Mouse (Mus musculus): ENCODE measurements around the gene Sdsl. TPM values are rescaled to one million over a fixed set of nuclear protein-coding genes. Genes with fewer than 3 reads are reported as not detected.

The Sdsl gene
- polyA plus RNA-seq, 1 experiment from 2014 or later: 7.9 TPM

DNA sequence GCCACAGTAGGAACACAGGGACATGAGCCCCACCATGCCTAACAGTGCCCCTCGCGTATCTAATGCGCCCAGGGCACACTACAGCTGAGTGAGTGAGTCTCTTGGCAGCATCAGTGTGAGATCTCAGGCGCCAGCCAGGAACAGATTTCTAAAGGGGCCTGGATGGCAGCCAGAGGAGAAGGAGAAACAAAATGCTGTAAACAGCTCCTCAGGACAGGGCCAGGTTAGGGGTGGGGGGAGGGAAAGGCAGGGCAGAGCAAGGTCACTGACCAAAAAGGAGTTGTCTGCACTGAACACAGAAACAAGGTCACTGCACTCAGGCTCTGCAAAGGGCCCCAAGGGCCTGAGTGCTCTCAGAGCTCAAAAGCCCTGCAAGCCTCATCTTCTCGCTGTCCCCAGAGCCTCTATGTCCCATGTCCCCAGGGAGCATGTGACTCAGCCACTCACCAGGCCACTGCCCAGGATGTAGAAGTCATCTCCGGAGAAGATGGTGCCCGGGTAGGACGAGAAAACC is 18.1 kb upstream of the Sdsl start:
- WGBS: 86% methylated on average over 8 of the region's 8 CpGs
- DNase-seq (ENCODE audit: low spot score): no peak
- Histone ChIP-seq H3K4me3 (no peak overlapping the region), H3K27me3 (ENCODE audit: insufficient read depth, poor library complexity, severe bottlenecking) (no peaks in the 10 kb centered on the region), H3K9me3 (no peaks in the 10 kb centered on the region), H3K4me1 (replicated peaks) (peaks cover 23% of the 10 kb centered on the region), H3K36me3 (peaks cover 94% of the 10 kb centered on the region), H3K27ac (no peak overlapping the region)

DNA sequence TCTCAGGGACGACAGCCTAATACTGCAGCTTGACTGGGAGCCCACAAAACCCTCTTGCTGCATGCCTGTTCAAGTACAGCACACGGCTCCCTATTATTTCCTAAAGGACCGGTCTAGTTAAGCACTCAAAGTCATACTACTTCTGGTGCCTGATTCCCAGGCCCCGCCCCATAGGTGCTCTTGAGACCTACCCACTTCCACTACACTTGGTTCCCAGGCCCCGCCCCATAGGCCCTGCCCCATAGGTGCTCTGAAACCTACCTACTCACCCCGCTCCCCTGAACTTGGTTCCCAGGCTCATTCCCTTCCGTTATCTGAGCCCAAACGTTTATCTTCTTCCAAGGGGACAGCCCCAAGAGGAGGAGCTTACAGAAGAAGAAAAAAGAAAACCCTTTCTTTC is 15.2 kb upstream of the Sdsl start:
- H3K9me3 ChIP-seq: no peaks in the 10 kb centered on the region
- H3K4me3 ChIP-seq: no peak overlapping the region
- 91% methylated on average over 8 of the region's 8 CpGs for WGBS
- 0 out of 2 replicates have a peak, but pooled peaks cover 2% of the 10 kb centered on the region for H3K4me1 ChIP-seq (replicated peaks)
- H3K27ac ChIP-seq: no peak overlapping the region
- peaks cover 92% of the 10 kb centered on the region for H3K36me3 ChIP-seq
- DNase-seq (ENCODE audit: low spot score): no peak
- no peaks in the 10 kb centered on the region for H3K27me3 ChIP-seq (ENCODE audit: insufficient read depth, poor library complexity, severe bottlenecking)

DNA sequence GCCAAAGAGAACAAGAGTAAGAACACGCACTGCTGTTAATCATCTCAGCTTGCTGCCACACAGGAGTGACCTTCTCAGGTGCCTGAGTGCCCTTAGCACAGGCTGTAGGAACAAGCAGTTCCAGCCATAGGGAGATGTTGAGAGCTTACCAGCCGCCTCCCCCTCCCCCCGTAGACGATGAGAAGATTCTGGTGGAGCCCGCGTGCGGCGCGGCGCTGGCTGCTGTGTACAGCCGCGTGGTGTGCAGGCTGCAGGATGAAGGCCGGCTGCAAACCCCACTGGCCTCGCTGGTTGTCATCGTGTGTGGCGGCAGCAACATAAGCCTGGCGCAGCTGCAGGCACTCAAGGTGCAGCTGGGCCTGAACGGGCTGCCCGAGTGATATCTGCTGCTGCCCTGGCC is 10.8 kb upstream of the Sdsl start:
- Histone ChIP-seq H3K27me3 (ENCODE audit: insufficient read depth, poor library complexity, severe bottlenecking) (no peaks in the 10 kb centered on the region), H3K9me3 (no peaks in the 10 kb centered on the region), H3K36me3 (peaks cover 52% of the 10 kb centered on the region), H3K27ac (no peak overlapping the region), H3K4me1 (replicated peaks) (peaks cover 15% of the 10 kb centered on the region; the same call in 1 of the 2 replicates), H3K4me3 (no peak overlapping the region)
- WGBS: 87% methylated on average over 19 of the region's 19 CpGs
- DNase-seq (ENCODE audit: low spot score): no peak

DNA sequence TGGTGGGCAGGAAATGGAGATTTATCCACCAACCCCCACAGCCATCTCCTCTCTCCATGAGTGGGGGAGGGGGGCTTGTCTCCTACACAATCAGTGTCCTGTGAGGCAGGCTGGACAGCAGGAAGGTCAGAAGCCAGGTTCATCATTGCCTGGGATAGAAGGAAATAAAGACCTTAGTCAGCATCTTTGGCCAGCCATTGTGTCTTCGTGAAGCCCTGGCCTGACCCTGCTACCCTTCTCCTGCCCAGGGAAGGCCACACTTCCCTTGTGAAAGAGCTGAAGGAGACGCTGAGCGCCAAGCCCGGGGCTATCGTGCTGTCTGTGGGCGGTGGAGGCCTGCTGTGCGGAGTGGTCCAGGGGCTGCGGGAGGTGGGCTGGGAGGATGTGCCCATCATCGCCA is 8.6 kb upstream of the Sdsl start:
- Histone ChIP-seq H3K36me3 (peaks cover 30% of the 10 kb centered on the region), H3K27me3 (ENCODE audit: insufficient read depth, poor library complexity, severe bottlenecking) (peaks cover 15% of the 10 kb centered on the region; the same call in 1 of the 2 replicates), H3K4me1 (replicated peaks) (peaks cover 18% of the 10 kb centered on the region), H3K9me3 (no peaks in the 10 kb centered on the region), H3K4me3 (no peak overlapping the region), H3K27ac (0 out of 2 replicates have a peak overlapping the region, but pooled peaks have one; percentile 2)
- DNase-seq (ENCODE audit: low spot score): no peak
- 54% methylated on average over 9 of the region's 9 CpGs for WGBS

DNA sequence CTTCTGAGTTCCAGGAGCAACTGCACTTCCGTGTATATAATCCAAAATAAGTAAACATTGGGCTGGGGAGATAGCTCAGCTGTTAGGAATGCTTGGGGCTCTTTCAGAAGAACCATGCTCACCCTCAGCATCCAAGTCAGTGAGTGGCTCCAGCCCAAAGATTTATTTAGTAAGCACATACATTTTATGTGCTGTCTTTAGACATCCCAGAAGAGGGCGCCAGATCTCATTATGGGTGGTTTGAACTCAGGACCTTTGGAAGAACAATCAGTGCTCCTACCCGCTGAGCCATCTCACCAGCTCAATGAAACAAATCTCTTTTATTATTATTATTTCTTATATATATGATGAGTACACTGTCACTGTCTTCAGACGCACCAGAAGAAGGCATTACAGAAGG is 6.9 kb upstream of the Sdsl start:
- no peak for DNase-seq (ENCODE audit: low spot score)
- Histone ChIP-seq H3K9me3 (no peaks in the 10 kb centered on the region), H3K27me3 (ENCODE audit: insufficient read depth, poor library complexity, severe bottlenecking) (peaks cover 16% of the 10 kb centered on the region; the same call in 1 of the 2 replicates), H3K36me3 (peaks cover 14% of the 10 kb centered on the region), H3K4me3 (no peak overlapping the region), H3K4me1 (replicated peaks) (peaks cover 21% of the 10 kb centered on the region), H3K27ac (no peak overlapping the region)
- WGBS: 69% methylated on average over 4 of the region's 4 CpGs

DNA sequence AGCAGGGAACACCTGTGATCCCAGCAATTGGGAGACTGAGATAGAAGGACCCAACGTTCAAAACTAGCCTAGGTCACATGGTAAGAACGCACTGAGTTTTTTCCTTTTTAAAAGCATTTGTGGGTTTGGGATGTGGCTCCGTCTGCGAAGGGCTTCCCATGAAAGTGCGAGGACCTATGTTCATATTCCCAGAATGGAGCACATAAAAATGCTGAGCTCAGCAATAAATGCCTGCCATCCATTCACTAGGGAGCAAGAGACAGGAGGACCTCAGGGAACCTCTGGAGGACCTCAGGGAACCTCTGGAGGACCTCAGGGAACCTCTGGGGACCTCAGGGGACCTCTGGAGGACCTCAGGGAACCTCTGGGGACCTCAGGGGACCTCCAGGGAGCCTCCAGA is 5.4 kb upstream of the Sdsl start:
- Histone ChIP-seq H3K4me1 (replicated peaks) (peaks cover 21% of the 10 kb centered on the region), H3K27me3 (ENCODE audit: insufficient read depth, poor library complexity, severe bottlenecking) (peaks cover 16% of the 10 kb centered on the region; the same call in 1 of the 2 replicates), H3K4me3 (no peak overlapping the region), H3K27ac (no peak overlapping the region), H3K36me3 (no peaks in the 10 kb centered on the region), H3K9me3 (no peaks in the 10 kb centered on the region)
- DNase-seq (ENCODE audit: low spot score): no peak
- WGBS: 93% methylated on average over 5 of the region's 5 CpGs

DNA sequence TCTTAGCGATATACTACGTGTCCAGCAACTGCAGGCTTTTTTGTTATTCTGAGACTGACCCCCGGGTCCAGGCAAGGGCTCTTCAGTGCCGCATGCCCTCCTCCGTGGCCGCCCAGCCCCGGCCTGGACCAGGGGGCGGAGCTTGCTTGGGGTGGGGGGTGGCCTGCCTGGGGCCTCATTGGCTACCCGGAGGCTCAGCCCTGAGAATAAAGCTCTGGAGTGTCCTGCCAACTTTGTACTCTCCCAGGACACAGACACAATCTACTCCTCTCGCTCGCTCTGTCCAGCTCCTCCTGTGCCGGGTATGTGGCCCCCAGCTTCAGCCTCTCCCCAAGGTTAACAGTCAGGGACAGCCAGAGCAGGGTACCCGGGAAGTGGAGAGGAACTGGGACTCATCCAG is 3.7 kb upstream of the Sdsl start, which contains the start of gene Sds:
Sds (plus strand) TSS at position 231 of the 400 bp plus-strand sequence.
- Histone ChIP-seq H3K27me3 (ENCODE audit: insufficient read depth, poor library complexity, severe bottlenecking) (peaks cover 16% of the 10 kb centered on the region; the same call in 1 of the 2 replicates), H3K27ac (no peak within 1 kb of the TSS), H3K4me1 (replicated peaks) (peaks cover 22% of the 10 kb centered on the region), H3K4me3 (no peak within 1 kb of the TSS), H3K9me3 (no peaks in the 10 kb centered on the region), H3K36me3 (no peaks in the 10 kb centered on the region)
- WGBS: 16% methylated on average over 13 of the region's 13 CpGs
- peak; percentile 17 for DNase-seq (ENCODE audit: low spot score)

DNA sequence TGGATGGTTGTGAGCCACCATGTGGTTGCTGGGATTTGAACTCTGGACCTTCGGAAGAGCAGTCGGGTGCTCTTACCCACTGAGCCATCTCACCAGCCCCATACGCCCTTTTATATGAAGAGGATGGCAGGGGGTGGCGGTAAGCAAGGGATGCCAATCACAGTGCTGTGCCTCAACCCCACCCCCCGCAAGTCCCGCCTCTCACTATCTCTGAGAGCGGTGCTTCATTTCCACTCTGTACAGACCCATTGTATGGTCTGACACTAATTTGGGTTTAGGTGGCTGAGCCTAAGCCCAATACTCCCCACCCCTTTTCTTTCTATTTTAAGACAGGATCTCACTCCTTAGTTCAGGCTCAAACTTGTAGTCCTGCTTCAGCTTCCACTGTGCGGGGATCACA is 3.3 kb upstream of the Sdsl start:
- peaks cover 18% of the 10 kb centered on the region for H3K4me1 ChIP-seq (replicated peaks)
- DNase-seq (ENCODE audit: low spot score): no peak
- H3K4me3 ChIP-seq: no peak overlapping the region
- 54% methylated on average over 8 of the region's 8 CpGs for WGBS
- peaks cover 16% of the 10 kb centered on the region; the same call in 1 of the 2 replicates for H3K27me3 ChIP-seq (ENCODE audit: insufficient read depth, poor library complexity, severe bottlenecking)
- no peaks in the 10 kb centered on the region for H3K9me3 ChIP-seq
- H3K27ac ChIP-seq: no peak overlapping the region
- no peaks in the 10 kb centered on the region for H3K36me3 ChIP-seq

DNA sequence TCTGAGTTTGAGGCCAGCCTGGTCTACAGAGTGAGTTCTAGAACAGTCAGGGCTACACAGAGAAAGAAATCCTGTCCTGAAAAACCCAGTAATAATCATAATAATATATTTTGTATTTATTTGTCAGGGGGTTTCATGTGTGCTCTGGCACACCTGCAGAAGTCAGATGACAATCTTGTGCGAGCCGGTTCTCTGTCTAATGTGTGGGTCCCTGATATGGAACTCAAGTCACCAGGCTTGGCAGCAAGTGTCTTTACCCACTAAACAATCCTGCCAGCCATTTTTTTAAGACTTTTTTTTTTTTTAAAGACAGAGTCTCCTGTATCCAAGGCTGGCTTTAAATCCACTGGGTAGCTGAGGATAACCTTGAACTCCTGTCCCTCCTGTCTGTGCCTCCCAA is 751 bp upstream of the Sdsl start:
- WGBS: 94% methylated on average over 2 of the region's 2 CpGs
- no peak overlapping the region for H3K4me3 ChIP-seq
- H3K4me1 ChIP-seq (replicated peaks): peaks cover 10% of the 10 kb centered on the region
- no peak overlapping the region for H3K27ac ChIP-seq
- DNase-seq (ENCODE audit: low spot score): no peak
- H3K36me3 ChIP-seq: no peaks in the 10 kb centered on the region
- peaks cover 16% of the 10 kb centered on the region; the same call in 1 of the 2 replicates for H3K27me3 ChIP-seq (ENCODE audit: insufficient read depth, poor library complexity, severe bottlenecking)
- no peaks in the 10 kb centered on the region for H3K9me3 ChIP-seq

DNA sequence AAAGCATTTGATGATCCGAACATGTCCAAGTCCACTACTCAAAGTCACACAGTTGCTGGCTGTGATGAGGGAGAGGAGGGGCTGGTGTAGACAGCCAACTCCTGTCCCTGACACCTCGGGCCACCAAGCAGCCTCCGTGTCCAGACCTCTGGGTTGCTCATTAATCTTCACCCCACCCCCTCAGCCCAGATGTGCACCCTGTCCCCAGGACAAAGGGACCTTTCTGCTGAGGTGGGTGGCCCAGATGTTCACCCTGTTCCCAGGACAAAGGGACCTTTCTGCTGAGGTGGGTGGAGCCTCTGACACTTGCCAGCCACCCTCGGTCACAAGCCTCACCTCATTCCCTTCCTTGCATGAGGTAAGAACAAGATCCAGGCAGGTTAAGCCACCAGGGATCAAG is 1.1 kb downstream of the Sdsl start:
- H3K4me1 ChIP-seq (replicated peaks): peaks cover 16% of the 10 kb centered on the region
- WGBS: 68% methylated on average over 4 of the region's 4 CpGs
- DNase-seq (ENCODE audit: low spot score): no peak
- H3K36me3 ChIP-seq: no peaks in the 10 kb centered on the region
- H3K9me3 ChIP-seq: no peaks in the 10 kb centered on the region
- peaks cover 5% of the 10 kb centered on the region; the same call in 1 of the 2 replicates for H3K27me3 ChIP-seq (ENCODE audit: insufficient read depth, poor library complexity, severe bottlenecking)
- H3K27ac ChIP-seq: no peak overlapping the region
- H3K4me3 ChIP-seq: no peak overlapping the region

DNA sequence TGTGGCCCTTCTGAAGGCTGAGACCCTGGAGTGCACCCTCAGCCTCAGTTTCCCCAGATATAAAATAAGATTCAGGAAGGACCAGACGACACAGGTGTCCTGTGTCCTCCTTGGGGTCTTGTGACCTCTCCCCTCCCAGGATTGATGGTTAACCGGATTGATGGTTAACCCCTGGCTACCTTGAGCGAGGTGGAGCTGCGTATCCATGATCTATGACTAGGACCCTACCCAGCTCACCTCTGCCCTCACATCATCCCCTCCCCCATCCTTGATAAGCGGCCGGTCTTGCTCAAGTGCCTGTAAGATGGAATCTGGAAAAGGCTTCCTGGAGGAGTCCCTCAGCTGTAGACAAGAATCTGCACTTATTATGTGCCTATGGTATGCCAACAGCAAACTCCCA is 3.8 kb downstream of the Sdsl start:
- 90% methylated on average over 6 of the region's 6 CpGs for WGBS
- DNase-seq (ENCODE audit: low spot score): no peak
- H3K4me1 ChIP-seq (replicated peaks): peaks cover 10% of the 10 kb centered on the region; the same call in 1 of the 2 replicates

DNA sequence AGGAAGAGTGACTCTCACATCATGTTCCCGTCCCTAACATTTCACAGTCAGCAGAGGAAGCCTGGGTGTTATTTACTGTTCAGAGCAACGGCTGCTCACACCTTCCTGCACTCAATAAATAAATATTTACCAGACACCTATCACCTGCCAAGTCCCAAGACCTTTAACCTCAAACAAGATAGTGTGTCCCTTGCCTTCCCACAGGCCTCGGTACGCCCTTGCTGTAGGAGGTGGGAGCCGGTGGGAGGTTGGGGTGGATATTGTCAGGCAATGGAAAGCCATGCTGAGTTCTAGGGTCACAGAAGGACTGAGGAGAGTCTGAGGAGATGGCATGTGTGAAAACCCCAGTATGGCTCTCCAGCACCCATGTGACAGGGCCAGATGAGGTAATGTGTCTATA is 4.3 kb downstream of the Sdsl start:
- H3K36me3 ChIP-seq: no peaks in the 10 kb centered on the region
- no peak overlapping the region for H3K27ac ChIP-seq
- DNase-seq (ENCODE audit: low spot score): no peak
- 80% methylated on average over 5 of the region's 5 CpGs for WGBS
- peaks cover 10% of the 10 kb centered on the region; the same call in 1 of the 2 replicates for H3K4me1 ChIP-seq (replicated peaks)
- H3K9me3 ChIP-seq: 0 out of 2 replicates have a peak, but pooled peaks cover 2% of the 10 kb centered on the region
- no peaks in the 10 kb centered on the region for H3K27me3 ChIP-seq (ENCODE audit: insufficient read depth, poor library complexity, severe bottlenecking)
- no peak overlapping the region for H3K4me3 ChIP-seq

More for the DNA sequence above, 3.8 kb downstream of the Sdsl start:
- no peak overlapping the region for H3K4me3 ChIP-seq
- H3K27me3 ChIP-seq (ENCODE audit: insufficient read depth, poor library complexity, severe bottlenecking): no peaks in the 10 kb centered on the region
- H3K9me3 ChIP-seq: 0 out of 2 replicates have a peak, but pooled peaks cover 2% of the 10 kb centered on the region
- no peak overlapping the region for H3K27ac ChIP-seq
- H3K36me3 ChIP-seq: no peaks in the 10 kb centered on the region

DNA sequence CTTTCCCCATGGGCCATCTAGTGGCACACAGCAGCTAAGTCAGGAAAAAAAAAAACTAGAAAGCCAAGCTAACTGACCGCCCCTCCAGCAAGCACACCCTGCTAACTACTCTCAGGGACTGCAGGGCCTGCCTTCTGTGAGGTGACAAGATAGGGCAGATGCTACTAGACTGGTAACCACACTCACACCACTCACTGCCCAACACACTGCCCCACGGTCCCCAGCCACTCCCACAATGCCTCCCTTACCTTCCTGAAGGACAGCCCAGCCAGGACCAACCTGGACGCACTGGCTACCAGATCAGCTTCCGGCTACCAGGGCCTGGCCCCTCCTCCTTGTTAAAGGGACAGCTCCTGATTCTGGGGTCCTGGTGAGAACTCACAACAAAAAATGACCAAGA is 5.6 kb downstream of the Sdsl start:
- H3K4me1 ChIP-seq (replicated peaks): peaks cover 10% of the 10 kb centered on the region; the same call in 1 of the 2 replicates
- peak overlapping the region; percentile 64 for H3K27ac ChIP-seq
- H3K36me3 ChIP-seq: no peaks in the 10 kb centered on the region
- peak; percentile 36 for DNase-seq (ENCODE audit: low spot score)
- H3K9me3 ChIP-seq: 0 out of 2 replicates have a peak, but pooled peaks cover 2% of the 10 kb centered on the region
- peaks cover 12% of the 10 kb centered on the region for H3K27me3 ChIP-seq (ENCODE audit: insufficient read depth, poor library complexity, severe bottlenecking)
- 9% methylated on average over 4 of the region's 4 CpGs for WGBS
- H3K4me3 ChIP-seq: peak overlapping the region; percentile 39

Measured in hindbrain, embryonic 10.5 days (tissue).